Mouse (Mus musculus): ENCODE data around the gene Kif9. TPM values are rescaled to one million over a fixed set of nuclear protein-coding genes. Genes with fewer than 3 reads are reported as not detected.

The Kif9 gene
- polyA plus RNA-seq, 1 experiment = 1.2 TPM

- Histone ChIP-seq H3K4me3 (ENCODE audit: low read depth, low read length) (no peak overlapping the region), H3K27ac (ENCODE audit: insufficient read depth, low read length) (no peak overlapping the region), H3K9ac (ENCODE audit: low read depth, poor library complexity, severe bottlenecking) (no peak overlapping the region), H3K4me1 (ENCODE audit: control insufficient read depth, insufficient read depth, low read length) (no peaks in the 10 kb centered on the region), H3K36me3 (ENCODE audit: control insufficient read depth, insufficient read depth, low read length, poor library complexity, severe bottlenecking) (no peaks in the 10 kb centered on the region), H3K27me3 (ENCODE audit: control insufficient read depth, insufficient read depth, low read length, poor library complexity, severe bottlenecking) (no peaks in the 10 kb centered on the region), H3K9me3 (replicated peaks; ENCODE audit: control insufficient read depth, insufficient read depth, low read length, poor library complexity, severe bottlenecking) (no peaks in the 10 kb centered on the region)
- TF ChIP-seq EP300 (IDR thresholded peaks at IDR 0.05; ENCODE audit: insufficient read depth, low read depth, low read length) (no peak), CTCF (IDR thresholded peaks at IDR 0.05; ENCODE audit: low read depth, low read length) (no peak), POLR2A (IDR thresholded peaks at IDR 0.05; ENCODE audit: insufficient read depth, low read length) (no peak)
These were observed 15.6 kb upstream of the Kif9 start for GRCm38 (mm10) chr9:110460884-110461815.

GRCm38 (mm10) chr9:110462321-110462720 lies 14.4 kb upstream of the Kif9 start:
- H3K27ac ChIP-seq (ENCODE audit: insufficient read depth, low read length) = no peak overlapping the region
- no peaks in the 10 kb centered on the region for H3K4me1 ChIP-seq (ENCODE audit: control insufficient read depth, insufficient read depth, low read length)
- H3K4me3 ChIP-seq (ENCODE audit: low read depth, low read length) = no peak overlapping the region
- H3K27me3 ChIP-seq (ENCODE audit: control insufficient read depth, insufficient read depth, low read length, poor library complexity, severe bottlenecking) = no peaks in the 10 kb centered on the region
- H3K36me3 ChIP-seq (ENCODE audit: control insufficient read depth, insufficient read depth, low read length, poor library complexity, severe bottlenecking) = no peaks in the 10 kb centered on the region
- H3K9me3 ChIP-seq (replicated peaks; ENCODE audit: control insufficient read depth, insufficient read depth, low read length, poor library complexity, severe bottlenecking) = no peaks in the 10 kb centered on the region
- TF ChIP-seq POLR2A (IDR thresholded peaks at IDR 0.05; ENCODE audit: insufficient read depth, low read length) = no peak
- TF ChIP-seq EP300 (IDR thresholded peaks at IDR 0.05; ENCODE audit: insufficient read depth, low read depth, low read length) = no peak
- no peak overlapping the region for H3K9ac ChIP-seq (ENCODE audit: low read depth, poor library complexity, severe bottlenecking)

- TF ChIP-seq EP300 (IDR thresholded peaks at IDR 0.05; ENCODE audit: insufficient read depth, low read depth, low read length) (no peak), CTCF (IDR thresholded peaks at IDR 0.05; ENCODE audit: low read depth, low read length) (no peak), POLR2A (IDR thresholded peaks at IDR 0.05; ENCODE audit: insufficient read depth, low read length) (no peak)
- Histone ChIP-seq H3K9me3 (replicated peaks; ENCODE audit: control insufficient read depth, insufficient read depth, low read length, poor library complexity, severe bottlenecking) (no peaks in the 10 kb centered on the region), H3K4me1 (ENCODE audit: control insufficient read depth, insufficient read depth, low read length) (no peaks in the 10 kb centered on the region)
These were observed 12.7 kb upstream of the Kif9 start for GRCm38 (mm10) chr9:110463983-110464591.

GRCm38 (mm10) chr9:110465336-110465735 lies 11.4 kb upstream of the Kif9 start:
- Histone ChIP-seq H3K27me3 (ENCODE audit: control insufficient read depth, insufficient read depth, low read length, poor library complexity, severe bottlenecking) (no peaks in the 10 kb centered on the region), H3K36me3 (ENCODE audit: control insufficient read depth, insufficient read depth, low read length, poor library complexity, severe bottlenecking) (no peaks in the 10 kb centered on the region), H3K27ac (ENCODE audit: insufficient read depth, low read length) (no peak overlapping the region), H3K9me3 (replicated peaks; ENCODE audit: control insufficient read depth, insufficient read depth, low read length, poor library complexity, severe bottlenecking) (no peaks in the 10 kb centered on the region), H3K9ac (ENCODE audit: low read depth, poor library complexity, severe bottlenecking) (no peak overlapping the region), H3K4me3 (ENCODE audit: low read depth, low read length) (no peak overlapping the region), H3K4me1 (ENCODE audit: control insufficient read depth, insufficient read depth, low read length) (no peaks in the 10 kb centered on the region)
- TF ChIP-seq EP300 (IDR thresholded peaks at IDR 0.05; ENCODE audit: insufficient read depth, low read depth, low read length) (no peak), POLR2A (IDR thresholded peaks at IDR 0.05; ENCODE audit: insufficient read depth, low read length) (no peak), CTCF (IDR thresholded peaks at IDR 0.05; ENCODE audit: low read depth, low read length) (no peak)

More at GRCm38 (mm10) chr9:110463983-110464591, 12.7 kb upstream of the Kif9 start:
- Histone ChIP-seq H3K4me3 (ENCODE audit: low read depth, low read length) (no peak overlapping the region), H3K36me3 (ENCODE audit: control insufficient read depth, insufficient read depth, low read length, poor library complexity, severe bottlenecking) (no peaks in the 10 kb centered on the region), H3K9ac (ENCODE audit: low read depth, poor library complexity, severe bottlenecking) (no peak overlapping the region), H3K27ac (ENCODE audit: insufficient read depth, low read length) (no peak overlapping the region), H3K27me3 (ENCODE audit: control insufficient read depth, insufficient read depth, low read length, poor library complexity, severe bottlenecking) (no peaks in the 10 kb centered on the region)

- H3K9ac ChIP-seq (ENCODE audit: low read depth, poor library complexity, severe bottlenecking) = no peak overlapping the region
- no peak overlapping the region for H3K27ac ChIP-seq (ENCODE audit: insufficient read depth, low read length)
- H3K9me3 ChIP-seq (replicated peaks; ENCODE audit: control insufficient read depth, insufficient read depth, low read length, poor library complexity, severe bottlenecking) = no peaks in the 10 kb centered on the region
- no peaks in the 10 kb centered on the region for H3K36me3 ChIP-seq (ENCODE audit: control insufficient read depth, insufficient read depth, low read length, poor library complexity, severe bottlenecking)
- no peak for TF ChIP-seq POLR2A (IDR thresholded peaks at IDR 0.05; ENCODE audit: insufficient read depth, low read length)
- TF ChIP-seq EP300 (IDR thresholded peaks at IDR 0.05; ENCODE audit: insufficient read depth, low read depth, low read length) = no peak
- TF ChIP-seq CTCF (IDR thresholded peaks at IDR 0.05; ENCODE audit: low read depth, low read length) = no peak
- no peaks in the 10 kb centered on the region for H3K27me3 ChIP-seq (ENCODE audit: control insufficient read depth, insufficient read depth, low read length, poor library complexity, severe bottlenecking)
- H3K4me1 ChIP-seq (ENCODE audit: control insufficient read depth, insufficient read depth, low read length) = no peaks in the 10 kb centered on the region
- no peak overlapping the region for H3K4me3 ChIP-seq (ENCODE audit: low read depth, low read length)
These were observed 10.6 kb upstream of the Kif9 start for GRCm38 (mm10) chr9:110466179-110466578.

GRCm38 (mm10) chr9:110477951-110478350 lies 1.2 kb downstream of the Kif9 start:
- TF ChIP-seq CTCF (IDR thresholded peaks at IDR 0.05; ENCODE audit: low read depth, low read length) (no peak), EP300 (IDR thresholded peaks at IDR 0.05; ENCODE audit: insufficient read depth, low read depth, low read length) (no peak), POLR2A (IDR thresholded peaks at IDR 0.05; ENCODE audit: insufficient read depth, low read length) (no peak)
- Histone ChIP-seq H3K9me3 (replicated peaks; ENCODE audit: control insufficient read depth, insufficient read depth, low read length, poor library complexity, severe bottlenecking) (no peaks in the 10 kb centered on the region), H3K4me3 (ENCODE audit: low read depth, low read length) (no peak overlapping the region)

More at GRCm38 (mm10) chr9:110477951-110478350, 1.2 kb downstream of the Kif9 start:
- H3K9ac ChIP-seq (ENCODE audit: low read depth, poor library complexity, severe bottlenecking) = no peak overlapping the region
- H3K27me3 ChIP-seq (ENCODE audit: control insufficient read depth, insufficient read depth, low read length, poor library complexity, severe bottlenecking) = no peaks in the 10 kb centered on the region
- H3K27ac ChIP-seq (ENCODE audit: insufficient read depth, low read length) = no peak overlapping the region
- no peaks in the 10 kb centered on the region for H3K36me3 ChIP-seq (ENCODE audit: control insufficient read depth, insufficient read depth, low read length, poor library complexity, severe bottlenecking)
- no peaks in the 10 kb centered on the region for H3K4me1 ChIP-seq (ENCODE audit: control insufficient read depth, insufficient read depth, low read length)
